Mouse (Mus musculus): Measurements from ENCODE around the gene Lrrc8a.

Lrrc8a gene

GRCm38 (mm10) chr2:30309351-30309750 is 71.8 kb downstream of the Lrrc8a start:
- DNase-seq (ENCODE audit: low spot score), result no peak

- DNase-seq (ENCODE audit: low spot score), result no peak
These were observed 74.0 kb downstream of the Lrrc8a start for GRCm38 (mm10) chr2:30311481-30311880.
